Mouse (Mus musculus): Measurements from ENCODE around the gene Gm3448.

Gene Gm3448

DNA sequence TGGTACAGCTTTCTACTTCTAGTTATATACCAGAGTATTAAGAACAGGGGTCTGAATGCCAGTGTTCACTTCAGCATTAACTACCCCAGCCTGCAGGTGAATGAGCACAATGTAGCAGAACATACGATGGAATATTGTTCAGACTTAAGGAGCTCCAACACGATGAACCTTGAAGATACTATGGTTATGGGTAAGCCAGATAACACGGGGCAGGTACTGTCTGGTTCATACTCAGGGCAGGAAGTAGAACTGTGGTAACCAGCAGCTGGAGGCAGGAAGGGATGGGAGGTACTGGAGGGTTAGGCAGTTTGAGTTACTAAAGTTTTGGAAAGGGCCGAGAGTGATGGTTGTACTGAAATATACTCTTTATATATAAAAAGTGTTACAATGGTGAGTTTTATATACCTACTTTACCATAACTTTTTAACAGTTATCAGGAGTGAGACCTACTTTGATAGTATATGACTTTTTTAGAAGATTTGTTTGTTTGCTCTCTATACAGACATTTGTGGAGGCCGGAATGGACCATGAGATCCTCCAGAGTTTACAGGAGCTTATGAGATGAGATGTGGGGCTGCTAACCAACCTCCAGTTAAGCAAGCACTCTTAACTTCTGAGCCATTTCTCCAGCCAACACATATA, 82.5 kb downstream of the Gm3448 start:
- no peak for DNase-seq

DNA sequence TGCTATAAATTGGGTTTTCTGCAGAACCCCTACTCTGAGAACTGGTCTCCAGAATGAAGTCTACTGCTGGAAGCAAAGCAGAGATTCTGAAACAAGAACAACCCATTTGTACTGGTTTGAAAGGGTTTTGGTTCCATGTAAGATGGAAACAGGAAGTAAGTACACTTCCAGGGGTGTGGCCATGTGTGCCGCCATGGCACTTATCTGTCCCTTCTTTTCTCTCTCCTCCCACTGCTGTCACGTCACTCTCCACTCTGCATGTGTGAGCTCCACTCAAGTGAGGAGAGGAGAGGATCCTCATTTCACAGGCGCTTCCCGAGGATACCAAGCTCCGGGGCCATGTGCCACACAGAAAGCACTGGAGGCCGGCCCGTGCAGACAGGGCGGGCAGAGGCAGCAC, 87.9 kb downstream of the Gm3448 start:
- DNase-seq, result no peak

DNA sequence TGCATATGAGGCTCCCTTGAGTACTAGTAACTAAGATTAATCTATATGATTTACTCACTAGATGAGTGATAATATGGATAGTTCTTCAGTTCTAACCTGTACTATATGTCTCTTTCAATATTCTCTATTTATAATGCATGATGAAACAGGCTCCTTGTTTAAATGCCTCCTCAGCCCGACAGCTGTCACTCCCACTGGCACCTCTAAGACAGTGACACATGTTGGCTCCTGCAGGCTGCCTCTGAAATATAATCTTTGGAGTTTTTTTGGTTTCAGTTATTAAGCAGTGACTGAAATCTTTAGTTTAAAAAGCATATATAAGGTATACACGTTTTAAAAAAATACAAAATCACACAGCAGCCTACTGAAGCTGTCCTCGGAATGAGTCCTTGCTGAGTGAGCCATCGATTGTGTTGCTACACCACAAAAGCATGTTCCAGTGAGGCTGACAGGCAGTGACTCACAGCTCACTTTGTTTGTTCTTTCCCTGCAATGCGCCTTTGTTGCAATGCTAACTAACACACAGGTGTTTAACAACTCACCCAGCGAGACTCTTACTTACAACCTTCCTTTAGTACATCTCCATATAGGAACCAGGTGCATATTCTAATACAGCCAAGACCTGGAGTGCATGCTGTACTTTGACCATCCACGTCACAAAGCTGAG, 92.0 kb downstream of the Gm3448 start:
- no peak for DNase-seq
